Mouse (Mus musculus) kidney, embryonic 16.5 days (tissue): ENCODE measurements around the gene Tceanc2. TPM values are rescaled to one million over a fixed set of nuclear protein-coding genes. Genes with fewer than 3 reads are reported as not detected.

ENCODE experiments used
- ATAC-seq: fragments of 200-750 bp; cut with Nextera tagmentation; 2 replicates; pipeline ENCODE4 v1.8.0; 2017; ENCODE audit warnings: moderate TSS enrichment; ENCODE audit not compliant: low FRiP score, low TSS enrichment
- H3K27ac ChIP-seq: fragments of 300-500 bp; sonication (generic); 2 replicates; pipeline ENCODE4 v1.5.1; 2014; ENCODE audit warnings: low read length
- H3K27me3 ChIP-seq: fragments of 300-500 bp; sonication (generic); 2 replicates; pipeline ENCODE4 v1.6.1; 2014; ENCODE audit warnings: low read length, control low read depth, mixed read lengths; ENCODE audit not compliant: insufficient read depth
- H3K36me3 ChIP-seq: fragments of 300-500 bp; sonication (generic); 2 replicates; pipeline ENCODE4 v1.6.1; 2014; ENCODE audit warnings: low read length, control low read depth, mixed read lengths; ENCODE audit not compliant: insufficient read depth
- H3K4me1 ChIP-seq: fragments of 300-500 bp; sonication (generic); 2 replicates; pipeline ENCODE4 v1.6.1; 2014; ENCODE audit warnings: low read length, control low read depth, mixed read lengths; ENCODE audit not compliant: insufficient read depth
- H3K4me2 ChIP-seq: fragments of 300-500 bp; sonication (generic); replicated peaks from 2 replicates; pipeline ENCODE4 v1.6.1; 2014; ENCODE audit warnings: low read depth, low read length
- H3K4me3 ChIP-seq: fragments of 300-500 bp; sonication (generic); 2 replicates; pipeline ENCODE4 v1.5.1; 2014; ENCODE audit warnings: mild to moderate bottlenecking, low read length
- H3K9ac ChIP-seq: fragments of 300-500 bp; sonication (generic); replicated peaks from 2 replicates; pipeline ENCODE4 v1.6.1; 2014; ENCODE audit warnings: low read length
- H3K9me3 ChIP-seq: fragments of 300-500 bp; sonication (generic); 2 replicates; pipeline ENCODE4 v1.6.1; 2016; ENCODE audit warnings: low read length, control low read depth
- WGBS: fragments of 180-500 bp; shearing (Covaris S2); extraction: QIAGEN DNeasy Blood & Tissue Kit; methylation state at CpG from one replicate; pipeline ENCODE4 v1.1.7; 2014; 5-methylcytosine and 5-hydroxymethylcytosine counted together
- polyA plus RNA-seq: library from polyadenylated mRNA; unstranded; fragments of >200 nt; fragmentation: Nextera tagmentation; extraction: Ambion mirVana; gene quantifications from 2 replicates; pipeline ENCODE4 v1.2.1, GENCODE M21; 2015

Tceanc2 gene
- polyA plus RNA-seq, 1 experiment from 2014 or later, result 29.7 TPM

DNA sequence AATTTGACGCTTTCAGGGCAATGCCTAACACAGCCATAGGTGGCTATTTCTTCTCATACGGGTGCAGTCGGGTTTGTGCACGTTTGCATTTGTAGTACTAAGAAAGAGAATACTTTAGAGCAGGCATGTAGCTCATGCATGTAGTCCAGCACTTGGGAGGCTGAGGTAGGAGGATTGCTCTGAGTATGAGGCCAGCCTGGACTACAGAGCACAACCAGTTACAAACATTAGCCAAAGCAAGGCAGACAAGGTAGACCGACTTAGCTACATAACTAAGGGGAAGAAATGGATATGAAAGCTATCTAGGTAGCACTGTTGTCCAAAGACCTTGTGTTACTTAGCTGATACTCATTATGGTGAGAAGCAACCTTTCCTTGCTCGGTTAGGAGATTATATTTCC, 3.0 kb upstream of the Tceanc2 start:
- no peak overlapping the region for H3K4me3 ChIP-seq
- no peak overlapping the region for H3K9ac ChIP-seq
- no peak overlapping the region for H3K27ac ChIP-seq
- 0 out of 2 replicates have a peak, but pooled peaks cover under 1% of the 10 kb centered on the region for H3K36me3 ChIP-seq
- H3K9me3 ChIP-seq, result no peaks in the 10 kb centered on the region
- no peaks in the 10 kb centered on the region for H3K27me3 ChIP-seq
- 78% methylated on average over 6 of the region's 6 CpGs for WGBS
- ATAC-seq, result no peak
- H3K4me1 ChIP-seq, result peaks cover 39% of the 10 kb centered on the region
- no peak overlapping the region for H3K4me2 ChIP-seq

- no peaks in the 10 kb centered on the region for H3K9me3 ChIP-seq
- no peak overlapping the region for H3K9ac ChIP-seq
- H3K4me2 ChIP-seq, result no peak overlapping the region
- ATAC-seq, result no peak
- H3K4me1 ChIP-seq, result peaks cover 37% of the 10 kb centered on the region
- no peak overlapping the region for H3K27ac ChIP-seq
- H3K4me3 ChIP-seq, result no peak overlapping the region
- H3K27me3 ChIP-seq, result no peaks in the 10 kb centered on the region
- no peaks in the 10 kb centered on the region; the same call in 1 of the 2 replicates for H3K36me3 ChIP-seq
These were observed 1.8 kb upstream of the Tceanc2 start for GRCm38 (mm10) chr4:107180746-107181145.

DNA sequence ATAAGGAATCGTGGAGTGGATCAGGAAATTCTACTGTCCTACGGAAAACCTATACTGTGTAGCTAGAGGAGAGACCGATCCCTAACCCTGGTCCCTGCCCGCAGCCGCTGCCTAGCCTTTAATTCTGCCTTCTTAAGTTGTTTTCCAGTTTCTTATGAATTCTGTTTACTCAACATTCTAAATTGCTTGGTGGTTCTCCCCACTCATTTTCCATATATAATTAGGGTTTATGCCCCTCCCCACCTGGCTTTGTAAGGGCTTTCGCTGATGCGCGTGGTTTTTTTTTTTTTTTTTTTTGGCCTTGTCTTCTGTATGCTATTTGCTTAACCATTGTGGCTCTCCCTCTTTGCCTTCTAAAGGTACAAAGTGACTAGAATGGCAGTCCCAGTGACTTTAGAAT, 645 bp upstream of the Tceanc2 start:
- peak overlapping the region; percentile 70 for H3K4me3 ChIP-seq
- H3K9me3 ChIP-seq, result no peaks in the 10 kb centered on the region
- no peaks in the 10 kb centered on the region; the same call in 1 of the 2 replicates for H3K36me3 ChIP-seq
- no peak for ATAC-seq
- H3K9ac ChIP-seq, result peak overlapping the region; percentile 77
- WGBS, result under 1% methylated on average over 8 of the region's 8 CpGs
- peak overlapping the region; percentile 99 for H3K27ac ChIP-seq
- H3K4me2 ChIP-seq, result peak overlapping the region; percentile 60
- no peaks in the 10 kb centered on the region for H3K27me3 ChIP-seq
- peaks cover 26% of the 10 kb centered on the region for H3K4me1 ChIP-seq

- H3K4me2 ChIP-seq, result peak within 1 kb of the TSS; percentile 60
- peak within 1 kb of the TSS; percentile 99 for H3K27ac ChIP-seq
- no peaks in the 10 kb centered on the region; the same call in 1 of the 2 replicates for H3K36me3 ChIP-seq
- H3K4me3 ChIP-seq, result peak within 1 kb of the TSS; percentile 70
- WGBS, result under 1% methylated on average over 48 of the region's 49 CpGs
- H3K4me1 ChIP-seq, result peaks cover 26% of the 10 kb centered on the region
- peak; percentile 97 for ATAC-seq
- peak within 1 kb of the TSS; percentile 77 for H3K9ac ChIP-seq
- no peaks in the 10 kb centered on the region for H3K9me3 ChIP-seq
- no peaks in the 10 kb centered on the region for H3K27me3 ChIP-seq
These were observed 610 bp downstream of the Tceanc2 start, which contains the start of gene Tmem59 for GRCm38 (mm10) chr4:107178182-107178829. TSS of gene Tmem59 (plus strand) at chr4:107178399.

DNA sequence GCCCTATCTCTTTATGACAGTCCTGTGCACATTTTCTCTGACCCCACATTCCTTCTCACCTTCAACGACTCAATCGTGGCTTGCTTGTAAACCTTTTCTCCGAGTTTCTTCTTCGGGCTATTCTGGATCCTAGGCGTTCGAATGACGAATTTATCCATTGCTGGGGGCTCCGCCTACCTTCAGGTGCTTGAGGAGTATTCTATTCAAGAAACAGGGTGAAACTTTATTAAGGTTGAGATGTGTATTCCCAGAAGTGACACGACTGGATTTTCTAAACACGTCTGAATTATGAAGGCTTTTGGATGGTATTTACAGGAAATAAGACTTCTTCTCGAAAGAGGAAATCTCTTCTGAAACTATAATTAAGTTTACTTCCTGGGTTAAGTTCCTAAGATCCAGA, 1.4 kb downstream of the Tceanc2 start:
- H3K36me3 ChIP-seq, result peaks cover 2% of the 10 kb centered on the region; the same call in 1 of the 2 replicates
- H3K9ac ChIP-seq, result peak overlapping the region; percentile 77
- no peaks in the 10 kb centered on the region for H3K27me3 ChIP-seq
- no peaks in the 10 kb centered on the region for H3K9me3 ChIP-seq
- peaks cover 26% of the 10 kb centered on the region for H3K4me1 ChIP-seq
- H3K4me2 ChIP-seq, result peak overlapping the region; percentile 60
- no peak for ATAC-seq
- H3K4me3 ChIP-seq, result peak overlapping the region; percentile 70
- WGBS, result 35% methylated on average over 11 of the region's 11 CpGs
- H3K27ac ChIP-seq, result peak overlapping the region; percentile 99

- no peaks in the 10 kb centered on the region for H3K9me3 ChIP-seq
- H3K36me3 ChIP-seq, result peaks cover 29% of the 10 kb centered on the region
- H3K4me1 ChIP-seq, result peaks cover 3% of the 10 kb centered on the region; the same call in 1 of the 2 replicates
- no peak overlapping the region for H3K4me2 ChIP-seq
- WGBS, result 85% methylated on average over 5 of the region's 5 CpGs
- no peak overlapping the region for H3K9ac ChIP-seq
- H3K27ac ChIP-seq, result no peak overlapping the region
- ATAC-seq, result no peak
- no peaks in the 10 kb centered on the region for H3K27me3 ChIP-seq
- H3K4me3 ChIP-seq, result no peak overlapping the region
These were observed 11.1 kb downstream of the Tceanc2 start for GRCm38 (mm10) chr4:107167798-107168197.

GRCm38 (mm10) chr4:107166700-107167099, 12.2 kb downstream of the Tceanc2 start:
- no peak overlapping the region for H3K9ac ChIP-seq
- H3K27me3 ChIP-seq, result no peaks in the 10 kb centered on the region
- H3K27ac ChIP-seq, result no peak overlapping the region
- WGBS, result 77% methylated on average over 5 of the region's 5 CpGs
- no peak overlapping the region for H3K4me2 ChIP-seq
- no peaks in the 10 kb centered on the region for H3K9me3 ChIP-seq
- no peak overlapping the region for H3K4me3 ChIP-seq
- peaks cover 3% of the 10 kb centered on the region; the same call in 1 of the 2 replicates for H3K4me1 ChIP-seq
- peaks cover 25% of the 10 kb centered on the region for H3K36me3 ChIP-seq
- ATAC-seq, result no peak

GRCm38 (mm10) chr4:107163756-107164587, 14.9 kb downstream of the Tceanc2 start:
- no peak overlapping the region for H3K4me2 ChIP-seq
- peaks cover 15% of the 10 kb centered on the region for H3K4me1 ChIP-seq
- no peaks in the 10 kb centered on the region for H3K27me3 ChIP-seq
- H3K36me3 ChIP-seq, result peaks cover 20% of the 10 kb centered on the region
- no peak overlapping the region for H3K9ac ChIP-seq
- no peak overlapping the region for H3K27ac ChIP-seq
- WGBS, result 36% methylated on average over 9 of the region's 9 CpGs
- peak; percentile 74; the same call in 1 of the 2 replicates for ATAC-seq
- no peaks in the 10 kb centered on the region for H3K9me3 ChIP-seq
- H3K4me3 ChIP-seq, result no peak overlapping the region

DNA sequence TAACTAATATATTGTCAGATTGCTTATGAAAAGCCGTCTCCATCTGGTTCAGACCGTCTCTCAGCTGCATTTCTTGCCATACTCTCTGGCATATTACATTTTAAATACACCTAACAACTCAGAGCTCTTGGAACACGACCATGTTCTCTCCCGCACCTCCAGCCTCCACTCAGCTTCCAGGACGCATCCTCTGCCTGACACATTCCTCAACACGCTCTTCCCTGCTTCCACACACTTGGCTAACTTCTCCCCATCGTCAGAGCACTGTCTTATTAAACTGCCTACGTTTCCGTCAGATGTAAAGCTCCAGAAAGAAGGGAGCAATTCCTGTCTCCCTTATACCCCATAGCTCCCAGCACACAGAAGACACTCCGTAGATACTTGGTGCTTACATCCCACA, 15.6 kb downstream of the Tceanc2 start:
- no peaks in the 10 kb centered on the region for H3K27me3 ChIP-seq
- 84% methylated on average over 10 of the region's 10 CpGs for WGBS
- H3K4me3 ChIP-seq, result no peak overlapping the region
- no peak for ATAC-seq
- H3K4me1 ChIP-seq, result peaks cover 15% of the 10 kb centered on the region
- H3K9me3 ChIP-seq, result no peaks in the 10 kb centered on the region
- no peak overlapping the region for H3K27ac ChIP-seq
- H3K36me3 ChIP-seq, result peaks cover 20% of the 10 kb centered on the region
- H3K9ac ChIP-seq, result no peak overlapping the region
- no peak overlapping the region for H3K4me2 ChIP-seq

DNA sequence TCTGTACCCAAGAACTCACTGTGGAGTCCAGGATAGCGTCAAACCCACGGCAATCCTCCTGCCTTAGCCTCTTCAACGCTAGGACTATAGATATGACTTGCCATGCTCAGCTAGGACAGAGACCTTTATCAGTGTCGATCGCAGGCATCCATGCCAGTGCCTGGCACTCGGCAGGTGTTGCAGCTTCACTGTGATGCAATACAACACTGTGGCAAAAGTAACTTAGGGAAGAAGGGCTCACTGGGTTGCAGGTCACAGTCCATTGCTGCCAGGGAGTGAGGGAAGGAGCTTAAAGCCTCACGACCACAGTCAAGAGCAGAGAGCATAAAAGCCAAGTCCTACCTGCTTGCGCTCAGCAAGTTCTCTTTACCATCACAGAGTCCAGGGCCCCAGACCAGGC, 18.7 kb downstream of the Tceanc2 start:
- no peak overlapping the region for H3K27ac ChIP-seq
- H3K4me2 ChIP-seq, result no peak overlapping the region
- no peak overlapping the region for H3K4me3 ChIP-seq
- ATAC-seq, result no peak
- H3K4me1 ChIP-seq, result peaks cover 26% of the 10 kb centered on the region
- peaks cover 9% of the 10 kb centered on the region for H3K36me3 ChIP-seq
- no peaks in the 10 kb centered on the region for H3K27me3 ChIP-seq
- 76% methylated on average over 8 of the region's 8 CpGs for WGBS
- no peak overlapping the region for H3K9ac ChIP-seq
- H3K9me3 ChIP-seq, result no peaks in the 10 kb centered on the region
